15 mouse cellular contexts compared by ENCODE assay signal in the genomic region with DNA sequence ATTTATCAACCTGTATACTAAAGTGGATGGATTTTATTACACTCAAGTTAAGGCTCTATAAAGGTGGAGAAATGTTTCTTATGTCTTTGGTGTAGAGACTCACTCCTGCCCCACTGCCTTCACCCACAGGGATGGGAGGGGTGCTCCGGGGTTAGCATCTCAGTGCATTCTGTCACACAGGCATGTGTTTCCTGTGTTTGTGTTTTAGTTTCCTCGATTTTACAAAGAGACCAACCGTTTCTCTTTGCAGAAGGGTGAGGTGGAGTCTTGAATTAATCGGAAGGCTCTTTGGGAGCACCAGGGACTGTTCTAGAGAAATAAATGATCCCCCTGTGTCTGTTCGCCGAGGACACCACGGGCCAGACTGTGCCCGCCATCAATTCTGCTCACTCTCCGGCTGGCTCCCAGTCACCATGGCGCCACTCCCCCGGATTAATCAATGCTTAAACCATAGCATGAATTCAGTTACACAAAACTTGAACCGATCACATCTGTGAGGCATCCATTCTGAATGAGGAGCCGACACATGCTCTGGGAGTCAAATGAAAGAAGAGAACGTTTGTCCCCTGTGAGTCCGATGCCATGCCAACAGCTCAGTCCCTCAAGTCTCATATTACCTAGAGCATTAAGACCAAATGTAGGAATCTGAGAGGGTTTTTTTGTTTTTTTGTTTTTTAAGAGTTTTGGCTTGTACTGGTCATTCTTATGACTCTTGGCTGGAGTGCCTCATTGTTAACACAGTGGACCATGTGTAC. TPM values are rescaled to one million over a fixed set of nuclear protein-coding genes. Genes with fewer than 3 reads are reported as not detected.
DNase-seq lines count a peak whose midpoint lies in the region; ATAC-seq and TF ChIP-seq lines count a peak whose summit lies in the region.
"Had no signal": no experiment of that assay in that cellular context is flagged by ENCODE, and none has a peak within 500 bp of the region (broad histone marks: within the 10 kb centered on the region; RNA-seq: fewer than 3 reads in every experiment).

No protein-coding gene starts in this region.

- H3K27ac ChIP-seq in heart, postnatal 0 days (ENCODE audit: low read depth): 0 out of 2 replicates have a peak overlapping the region, but pooled peaks have one; percentile 22
- H3K27ac ChIP-seq in embryonic facial prominence, embryonic 12.5 days: peak overlapping the region; percentile 20; the same call in 1 of the 2 replicates
- H3K27ac ChIP-seq: forebrain, embryonic 10.5 days; limb, embryonic 13.5 days had no signal

- no peak for DNase-seq in heart, postnatal 0 days (ENCODE audit: low spot score)
- no peak for DNase-seq in heart, postnatal 25 days (ENCODE audit: low spot score)
- peak; percentile 46 for DNase-seq in CD4-positive helper T cell, adult 2 months (ENCODE audit: low read depth, low spot score)
- peak; percentile 31 for DNase-seq in lung, postnatal 14 days
- DNase-seq in adrenal gland, adult 18-20 months (ENCODE audit: low spot score in 2 of 2): no peak
- no peak for DNase-seq in c-Kit-positive CD71-positive TER-119-positive erythroid progenitor cells, embryonic 14.5 days (ENCODE audit: low spot score)
- DNase-seq: adrenal gland, postnatal 36 days; cerebellum, adult 18-20 months; heart, postnatal 4 days had no signal

- H3K27me3 ChIP-seq in heart, postnatal 0 days (ENCODE audit: control insufficient read depth, insufficient read depth, low read length): no peaks in the 10 kb centered on the region
- H3K27me3 ChIP-seq in embryonic facial prominence, embryonic 12.5 days: no peaks in the 10 kb centered on the region
- H3K27me3 ChIP-seq: CH12.LX; limb, embryonic 13.5 days had no signal

- no peak overlapping the region for H3K4me3 ChIP-seq in heart, postnatal 0 days (ENCODE audit: low read depth, low read length)
- H3K4me3 ChIP-seq in embryonic facial prominence, embryonic 12.5 days: no peak overlapping the region
- H3K4me3 ChIP-seq: forebrain, embryonic 10.5 days; limb, embryonic 13.5 days had no signal

- intact Hi-C loops in heart, postnatal 25 days (cut with DNase I): loop anchor here (2.0 to 5.0 kb wide), 2 partner anchors 40 to 76 kb away; a partner anchor contains a TSS

- no peaks in the 10 kb centered on the region for H3K9me3 ChIP-seq in heart, postnatal 0 days (replicated peaks; ENCODE audit: control insufficient read depth, low read length)
- H3K9me3 ChIP-seq in embryonic facial prominence, embryonic 12.5 days: no peaks in the 10 kb centered on the region
- H3K9me3 ChIP-seq: forebrain, embryonic 10.5 days; limb, embryonic 13.5 days had no signal

- WGBS in heart, postnatal 0 days: 64% methylated on average over 15 of the region's 15 CpGs
- WGBS in embryonic facial prominence, embryonic 12.5 days: 37% methylated on average over 15 of the region's 15 CpGs

- H3K36me3 ChIP-seq in heart, postnatal 0 days (replicated peaks; ENCODE audit: control insufficient read depth, insufficient read depth, low read length): no peaks in the 10 kb centered on the region
- no peaks in the 10 kb centered on the region for H3K36me3 ChIP-seq in embryonic facial prominence, embryonic 12.5 days
- H3K36me3 ChIP-seq: forebrain, embryonic 10.5 days; limb, embryonic 13.5 days had no signal

- H3K4me1 ChIP-seq in heart, postnatal 0 days (ENCODE audit: control insufficient read depth, insufficient read depth): no peaks in the 10 kb centered on the region
- H3K4me1 ChIP-seq in embryonic facial prominence, embryonic 12.5 days: no peaks in the 10 kb centered on the region
- H3K4me1 ChIP-seq: limb, embryonic 13.5 days had no signal

- TF ChIP-seq EP300 in heart, postnatal 0 days (IDR thresholded peaks at IDR 0.05; ENCODE audit: low read depth): no peak

- ATAC-seq in heart, postnatal 0 days (ENCODE audit: insufficient read depth, low read depth): no peak
- no peak for ATAC-seq in embryonic facial prominence, embryonic 12.5 days (ENCODE audit: insufficient number of reproducible peaks, insufficient read depth, low FRiP score, low TSS enrichment)
- no peak for ATAC-seq in CD4-positive, CD25-positive, alpha-beta regulatory T cell, adult 4 months

- no peak overlapping the region for H3K9ac ChIP-seq in heart, postnatal 0 days (replicated peaks; ENCODE audit: low read depth, low read length)
- no peak overlapping the region for H3K9ac ChIP-seq in embryonic facial prominence, embryonic 12.5 days
- H3K9ac ChIP-seq: limb, embryonic 13.5 days had no signal

- no peak overlapping the region for H3K4me2 ChIP-seq in heart, postnatal 0 days (ENCODE audit: low read depth, low read length)
- H3K4me2 ChIP-seq in embryonic facial prominence, embryonic 12.5 days (replicated peaks): no peak overlapping the region
- H3K4me2 ChIP-seq: limb, embryonic 13.5 days had no signal

- TF ChIP-seq CTCF in heart, postnatal 0 days (IDR thresholded peaks at IDR 0.05; ENCODE audit: low read depth): no peak

RNA-seq across cellular contexts. Expression of a gene that starts 4.2 kb away (rescaled TPM):
- not detected in 2 replicates for total RNA-seq in heart, postnatal 0 days (2014; rRNA removed; ENCODE audit: low replicate concordance)
- not detected in 2 replicates for polyA plus RNA-seq in heart, postnatal 0 days (2015; fragmentation: Nextera tagmentation; extraction: Ambion mirVana)
- not detected for total RNA-seq in heart, postnatal 25 days (2021)
- not detected in 2 replicates for polyA plus RNA-seq in embryonic facial prominence, embryonic 12.5 days (2016; fragmentation: Nextera tagmentation; extraction: Ambion mirVana)
- under 1 TPM in 1 of 2 experiments, not detected in 1; 0.69 TPM for polyA plus RNA-seq in CD4-positive, CD25-positive, alpha-beta regulatory T cell, adult 4 months (2017; shearing (Covaris generic))
- total RNA-seq in adrenal gland, adult 18-20 months (2021): not detected
- total RNA-seq: adrenal gland, postnatal 36 days; CH12.LX; heart, postnatal 4 days; layer of hippocampus, adult 8-10 months had no signal
- polyA plus RNA-seq: forebrain, embryonic 10.5 days; limb, embryonic 13.5 days had no signal

RNA-seq across cellular contexts. Expression of a gene that starts 25.1 kb away (rescaled TPM):
- not detected in 2 replicates for total RNA-seq in heart, postnatal 0 days (2014; rRNA removed; ENCODE audit: low replicate concordance)
- polyA plus RNA-seq in heart, postnatal 0 days (2015; fragmentation: Nextera tagmentation; extraction: Ambion mirVana): not detected in 2 replicates
- total RNA-seq in heart, postnatal 25 days (2021): not detected
- not detected in 2 replicates for polyA plus RNA-seq in embryonic facial prominence, embryonic 12.5 days (2016; fragmentation: Nextera tagmentation; extraction: Ambion mirVana)
- 1 to 10 TPM in 1 of 2 experiments, under 1 TPM in 1; 0.22 to 1.2 TPM for polyA plus RNA-seq in CD4-positive, CD25-positive, alpha-beta regulatory T cell, adult 4 months (2017; shearing (Covaris generic))
- not detected for total RNA-seq in adrenal gland, adult 18-20 months (2021)
- total RNA-seq: adrenal gland, postnatal 36 days; CH12.LX; heart, postnatal 4 days had no signal

RNA-seq across cellular contexts. Expression of a gene that starts 30.5 kb away (rescaled TPM):
- 7.1 and 11.4 TPM in 2 replicates for total RNA-seq in heart, postnatal 0 days (2014; rRNA removed; ENCODE audit: low replicate concordance)
- 14.6 and 21.0 TPM in 2 replicates for polyA plus RNA-seq in heart, postnatal 0 days (2015; fragmentation: Nextera tagmentation; extraction: Ambion mirVana)
- 100 to 1,000 TPM; 142 to 144 TPM for total RNA-seq in heart, postnatal 25 days (2021)
- 0.15 TPM in 1 of 2 replicates, not detected in the other for polyA plus RNA-seq in embryonic facial prominence, embryonic 12.5 days (2016; fragmentation: Nextera tagmentation; extraction: Ambion mirVana)
- polyA plus RNA-seq in CD4-positive, CD25-positive, alpha-beta regulatory T cell, adult 4 months (2017; shearing (Covaris generic)): under 1 TPM in 1 of 2 experiments, not detected in 1; 0.12 TPM
- 10 to 100 TPM in 1 of 2 experiments, 1 to 10 TPM in 1; 4.0 to 10.4 TPM for total RNA-seq in adrenal gland, adult 18-20 months (2021)
- polyA plus RNA-seq: limb, embryonic 13.5 days had no signal

RNA-seq across cellular contexts. Expression of a gene that starts 40.9 kb away (rescaled TPM):
- 2.1 TPM in 1 of 2 replicates, not detected in the other for total RNA-seq in heart, postnatal 0 days (2014; rRNA removed; ENCODE audit: low replicate concordance)
- 0.71 and 0.81 TPM in 2 replicates for polyA plus RNA-seq in heart, postnatal 0 days (2015; fragmentation: Nextera tagmentation; extraction: Ambion mirVana)
- 1 to 10 TPM; 1.2 to 1.3 TPM for total RNA-seq in heart, postnatal 25 days (2021)
- 0.96 and 1.3 TPM in 2 replicates for polyA plus RNA-seq in embryonic facial prominence, embryonic 12.5 days (2016; fragmentation: Nextera tagmentation; extraction: Ambion mirVana)
- polyA plus RNA-seq in CD4-positive, CD25-positive, alpha-beta regulatory T cell, adult 4 months (2017; shearing (Covaris generic)): 1 to 10 TPM; 2.5 to 3.5 TPM
- 1 to 10 TPM; 2.1 to 4.7 TPM for total RNA-seq in adrenal gland, adult 18-20 months (2021)
- total RNA-seq: CH12.LX had no signal

RNA-seq across cellular contexts. Expression of a gene that starts 41.2 kb away (rescaled TPM):
- total RNA-seq in heart, postnatal 0 days (2014; rRNA removed; ENCODE audit: low replicate concordance): 5.5 and 6.0 TPM in 2 replicates
- 1.3 and 2.1 TPM in 2 replicates for polyA plus RNA-seq in heart, postnatal 0 days (2015; fragmentation: Nextera tagmentation; extraction: Ambion mirVana)
- total RNA-seq in heart, postnatal 25 days (2021): 10 to 100 TPM in 1 of 2 experiments, 1 to 10 TPM in 1; 9.7 to 15.0 TPM
- 2.1 and 2.2 TPM in 2 replicates for polyA plus RNA-seq in embryonic facial prominence, embryonic 12.5 days (2016; fragmentation: Nextera tagmentation; extraction: Ambion mirVana)
- 10 to 100 TPM; 17.4 to 29.4 TPM for polyA plus RNA-seq in CD4-positive, CD25-positive, alpha-beta regulatory T cell, adult 4 months (2017; shearing (Covaris generic))
- 10 to 100 TPM; 16.5 to 32.6 TPM for total RNA-seq in adrenal gland, adult 18-20 months (2021)

Comparison
In these comparisons a context has a peak if more than half of its experiments do, and no peak if none do; other contexts are left out.
1. RNA of a gene that starts 30.5 kb away (total RNA-seq): 142 to 144 TPM in heart, postnatal 25 days; 7.1 to 11.4 TPM in heart, postnatal 0 days and 4.0 to 10.4 TPM in adrenal gland, adult 18-20 months; every median in the first group is over 10 times any median in the second.
2. DNase-seq: peak in CD4-positive helper T cell, adult 2 months (single experiment) and lung, postnatal 14 days (single experiment); none in heart, postnatal 0 days (single experiment), heart, postnatal 25 days (single experiment), adrenal gland, adult 18-20 months (0 of 2) and c-Kit-positive CD71-positive TER-119-positive erythroid progenitor cells, embryonic 14.5 days (single experiment).